Mouse (Mus musculus): ENCODE measurements around the gene Ehd2. TPM values are rescaled to one million over a fixed set of nuclear protein-coding genes. Genes with fewer than 3 reads are reported as not detected.

Ehd2 gene
- polyA plus RNA-seq, 1 experiment from 2014 or later: 4.6 TPM

GRCm38 (mm10) chr7:15956143-15956542 lies 11.2 kb downstream of the Ehd2 start:
- no peak overlapping the region for H3K27ac ChIP-seq (replicated peaks)
- no peak overlapping the region for H3K4me2 ChIP-seq
- no peaks in the 10 kb centered on the region for H3K36me3 ChIP-seq (replicated peaks)
- H3K4me1 ChIP-seq (replicated peaks): peaks cover 50% of the 10 kb centered on the region
- no peak overlapping the region for H3K9ac ChIP-seq
- H3K27me3 ChIP-seq: peaks cover 11% of the 10 kb centered on the region; the same call in 1 of the 2 replicates
- WGBS (ENCODE audit: insufficient replicate concordance): 65% methylated on average over 5 of the region's 5 CpGs
- no peaks in the 10 kb centered on the region; the same call in 1 of the 2 replicates for H3K9me3 ChIP-seq (replicated peaks)
- no peak overlapping the region for H3K4me3 ChIP-seq (replicated peaks)
- ATAC-seq (ENCODE audit: insufficient read depth): no peak

- 17% methylated on average over 7 of the region's 7 CpGs for WGBS (ENCODE audit: insufficient replicate concordance)
- Histone ChIP-seq H3K9me3 (replicated peaks) (no peaks in the 10 kb centered on the region; the same call in 1 of the 2 replicates), H3K4me3 (replicated peaks) (peak overlapping the region; percentile 46), H3K27ac (replicated peaks) (no peak overlapping the region), H3K36me3 (replicated peaks) (no peaks in the 10 kb centered on the region), H3K4me1 (replicated peaks) (peaks cover 56% of the 10 kb centered on the region), H3K27me3 (peaks cover 14% of the 10 kb centered on the region; the same call in 1 of the 2 replicates), H3K9ac (peak overlapping the region; percentile 25; the same call in 1 of the 2 replicates), H3K4me2 (peak overlapping the region; percentile 76)
- ATAC-seq (ENCODE audit: insufficient read depth): no peak
These were observed 11.9 kb downstream of the Ehd2 start for GRCm38 (mm10) chr7:15955509-15955908.

- Histone ChIP-seq H3K27me3 (peaks cover 19% of the 10 kb centered on the region; the same call in 1 of the 2 replicates), H3K9me3 (replicated peaks) (no peaks in the 10 kb centered on the region; the same call in 1 of the 2 replicates), H3K27ac (replicated peaks) (peak overlapping the region; percentile 73), H3K4me2 (peak overlapping the region; percentile 76), H3K4me1 (replicated peaks) (peaks cover 61% of the 10 kb centered on the region), H3K4me3 (replicated peaks) (peak overlapping the region; percentile 46), H3K36me3 (replicated peaks) (no peaks in the 10 kb centered on the region), H3K9ac (peak overlapping the region; percentile 25; the same call in 1 of the 2 replicates)
- WGBS (ENCODE audit: insufficient replicate concordance): 1% methylated on average over 21 of the region's 21 CpGs
- peak; percentile 58 for ATAC-seq (ENCODE audit: insufficient read depth)
These were observed 12.4 kb downstream of the Ehd2 start for GRCm38 (mm10) chr7:15954978-15955443.

GRCm38 (mm10) chr7:15954436-15954835 lies 12.9 kb downstream of the Ehd2 start:
- 0 out of 2 replicates have a peak overlapping the region, but pooled peaks have one; percentile 46 for H3K4me3 ChIP-seq (replicated peaks)
- H3K36me3 ChIP-seq (replicated peaks): no peaks in the 10 kb centered on the region
- peak overlapping the region; percentile 76 for H3K4me2 ChIP-seq
- peak overlapping the region; percentile 73 for H3K27ac ChIP-seq (replicated peaks)
- H3K4me1 ChIP-seq (replicated peaks): peaks cover 66% of the 10 kb centered on the region
- ATAC-seq (ENCODE audit: insufficient read depth): peak; percentile 73
- no peak overlapping the region for H3K9ac ChIP-seq
- no peaks in the 10 kb centered on the region; the same call in 1 of the 2 replicates for H3K9me3 ChIP-seq (replicated peaks)
- peaks cover 20% of the 10 kb centered on the region; the same call in 1 of the 2 replicates for H3K27me3 ChIP-seq
- 22% methylated on average over 7 of the region's 7 CpGs for WGBS (ENCODE audit: insufficient replicate concordance)

GRCm38 (mm10) chr7:15953307-15954074 lies 13.9 kb downstream of the Ehd2 start:
- Histone ChIP-seq H3K4me2 (no peak overlapping the region), H3K9me3 (replicated peaks) (no peaks in the 10 kb centered on the region; the same call in 1 of the 2 replicates), H3K9ac (no peak overlapping the region), H3K36me3 (replicated peaks) (no peaks in the 10 kb centered on the region), H3K4me3 (replicated peaks) (no peak overlapping the region), H3K4me1 (replicated peaks) (peaks cover 75% of the 10 kb centered on the region), H3K27ac (replicated peaks) (peak overlapping the region; percentile 73; the same call in 1 of the 2 replicates), H3K27me3 (peaks cover 20% of the 10 kb centered on the region; the same call in 1 of the 2 replicates)
- ATAC-seq (ENCODE audit: insufficient read depth): no peak
- WGBS (ENCODE audit: insufficient replicate concordance): 41% methylated on average over 13 of the region's 13 CpGs

- Histone ChIP-seq H3K4me2 (peak overlapping the region; percentile 29), H3K36me3 (replicated peaks) (no peaks in the 10 kb centered on the region), H3K9ac (no peak overlapping the region), H3K4me3 (replicated peaks) (no peak overlapping the region), H3K9me3 (replicated peaks) (no peaks in the 10 kb centered on the region; the same call in 1 of the 2 replicates), H3K4me1 (replicated peaks) (peaks cover 86% of the 10 kb centered on the region), H3K27ac (replicated peaks) (peak overlapping the region; percentile 73), H3K27me3 (peaks cover 20% of the 10 kb centered on the region; the same call in 1 of the 2 replicates)
- ATAC-seq (ENCODE audit: insufficient read depth): peak; percentile 77
- WGBS (ENCODE audit: insufficient replicate concordance): 26% methylated on average over 3 of the region's 3 CpGs
These were observed 15.0 kb downstream of the Ehd2 start for GRCm38 (mm10) chr7:15952416-15952815.

- no peaks in the 10 kb centered on the region for H3K36me3 ChIP-seq (replicated peaks)
- H3K4me1 ChIP-seq (replicated peaks): peaks cover 91% of the 10 kb centered on the region
- no peaks in the 10 kb centered on the region; the same call in 1 of the 2 replicates for H3K9me3 ChIP-seq (replicated peaks)
- H3K4me3 ChIP-seq (replicated peaks): no peak overlapping the region
- H3K27me3 ChIP-seq: peaks cover 10% of the 10 kb centered on the region; the same call in 1 of the 2 replicates
- WGBS (ENCODE audit: insufficient replicate concordance): 78% methylated on average over 15 of the region's 15 CpGs
- H3K9ac ChIP-seq: no peak overlapping the region
- H3K27ac ChIP-seq (replicated peaks): no peak overlapping the region
- H3K4me2 ChIP-seq: no peak overlapping the region
- no peak for ATAC-seq (ENCODE audit: insufficient read depth)
These were observed 17.4 kb downstream of the Ehd2 start for GRCm38 (mm10) chr7:15950008-15950407.

GRCm38 (mm10) chr7:15949216-15949790 lies 18.1 kb downstream of the Ehd2 start:
- Histone ChIP-seq H3K4me3 (replicated peaks) (no peak overlapping the region), H3K4me2 (peak overlapping the region; percentile 81), H3K4me1 (replicated peaks) (peaks cover 91% of the 10 kb centered on the region), H3K27ac (replicated peaks) (no peak overlapping the region), H3K27me3 (peaks cover 9% of the 10 kb centered on the region; the same call in 1 of the 2 replicates), H3K9ac (no peak overlapping the region), H3K9me3 (replicated peaks) (no peaks in the 10 kb centered on the region; the same call in 1 of the 2 replicates), H3K36me3 (replicated peaks) (peaks cover 4% of the 10 kb centered on the region)
- 38% methylated on average over 7 of the region's 7 CpGs for whole genome bisulfite sequencing (ENCODE audit: insufficient replicate concordance)
- ATAC-seq (ENCODE audit: insufficient read depth): no peak

GRCm38 (mm10) chr7:15948381-15948941 lies 18.9 kb downstream of the Ehd2 start:
- peaks cover 12% of the 10 kb centered on the region for H3K36me3 ChIP-seq (replicated peaks)
- H3K4me1 ChIP-seq (replicated peaks): peaks cover 88% of the 10 kb centered on the region
- 2% methylated on average over 23 of the region's 23 CpGs for WGBS (ENCODE audit: insufficient replicate concordance)

GRCm38 (mm10) chr7:15947653-15948260 lies 19.6 kb downstream of the Ehd2 start:
- H3K4me1 ChIP-seq (replicated peaks): peaks cover 86% of the 10 kb centered on the region
- H3K4me2 ChIP-seq: peak overlapping the region; percentile 81
- H3K27ac ChIP-seq (replicated peaks): peak overlapping the region; percentile 39
- ATAC-seq (ENCODE audit: insufficient read depth): peak; percentile 2
- WGBS (ENCODE audit: insufficient replicate concordance): 21% methylated on average over 4 of the region's 4 CpGs
- peak overlapping the region; percentile 49; the same call in 1 of the 2 replicates for H3K4me3 ChIP-seq (replicated peaks)
- H3K36me3 ChIP-seq (replicated peaks): peaks cover 19% of the 10 kb centered on the region
- peaks cover 9% of the 10 kb centered on the region; the same call in 1 of the 2 replicates for H3K27me3 ChIP-seq
- H3K9ac ChIP-seq: 0 out of 2 replicates have a peak overlapping the region, but pooled peaks have one; percentile 48
- no peaks in the 10 kb centered on the region for H3K9me3 ChIP-seq (replicated peaks)

More at GRCm38 (mm10) chr7:15948381-15948941, 18.9 kb downstream of the Ehd2 start:
- H3K4me2 ChIP-seq: peak overlapping the region; percentile 81
- peak overlapping the region; percentile 49 for H3K4me3 ChIP-seq (replicated peaks)
- peak; percentile 65 for ATAC-seq (ENCODE audit: insufficient read depth)
- H3K9me3 ChIP-seq (replicated peaks): no peaks in the 10 kb centered on the region; the same call in 1 of the 2 replicates
- peaks cover 9% of the 10 kb centered on the region; the same call in 1 of the 2 replicates for H3K27me3 ChIP-seq
- H3K27ac ChIP-seq (replicated peaks): peak overlapping the region; percentile 39
- H3K9ac ChIP-seq: peak overlapping the region; percentile 48

Data from liver, embryonic 15.5 days (tissue).